Mouse (Mus musculus) ovary, postnatal 14 days (tissue): ENCODE measurements at regions not wholly inside any gene's neighbourhood (a gene's known extent, or its start where the extent isn't known, plus 50 kb on each side); places are given as distances from the start of the nearest gene placed in this dataset.

Source experiments
- DNase-seq: peaks from one replicate; pipeline ENCODE4 v3.0.0; 2022; ENCODE audit warnings: low spot score

DNA sequence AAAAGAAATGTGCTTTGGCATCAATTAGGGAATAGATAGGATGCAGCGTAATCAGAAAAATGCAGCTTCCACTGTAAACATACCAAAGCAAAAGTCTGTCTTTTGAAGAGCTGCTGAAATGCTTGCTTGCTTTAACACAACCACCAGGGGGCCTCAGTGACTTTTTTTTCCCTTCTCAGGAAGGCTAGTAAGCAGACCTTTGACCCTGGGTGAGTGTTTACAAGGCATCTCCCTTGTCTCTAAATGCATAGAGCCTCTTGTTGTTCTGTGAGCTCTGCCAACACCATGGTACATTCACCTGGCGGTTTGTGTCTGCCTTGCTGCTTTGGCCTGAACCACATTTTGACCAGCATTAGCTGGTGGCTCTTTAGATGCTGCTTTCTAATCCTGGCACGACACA, 191.9 kb upstream of the C9orf72 start:
- DNase-seq, result peak; percentile 14

DNA sequence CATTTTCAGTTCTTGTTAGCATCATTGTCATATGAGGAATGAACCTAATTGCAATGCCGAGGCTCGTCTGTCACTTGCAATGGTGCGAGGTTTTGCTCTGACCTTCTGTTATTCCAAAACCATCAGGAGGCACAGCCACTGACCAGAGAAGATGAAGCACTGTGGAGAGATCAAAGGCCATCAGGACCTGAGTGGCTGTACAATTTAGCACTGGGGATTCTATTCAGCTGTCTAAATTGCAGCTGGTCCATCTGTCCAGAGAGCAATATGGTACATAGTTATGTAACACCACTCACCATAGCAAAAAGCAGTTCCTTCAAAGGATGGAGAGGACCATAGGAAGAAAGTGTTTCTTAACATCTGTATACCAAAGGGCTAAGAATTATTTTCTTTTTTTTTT, 187.5 kb upstream of the C9orf72 start:
- DNase-seq, result no peak

DNA sequence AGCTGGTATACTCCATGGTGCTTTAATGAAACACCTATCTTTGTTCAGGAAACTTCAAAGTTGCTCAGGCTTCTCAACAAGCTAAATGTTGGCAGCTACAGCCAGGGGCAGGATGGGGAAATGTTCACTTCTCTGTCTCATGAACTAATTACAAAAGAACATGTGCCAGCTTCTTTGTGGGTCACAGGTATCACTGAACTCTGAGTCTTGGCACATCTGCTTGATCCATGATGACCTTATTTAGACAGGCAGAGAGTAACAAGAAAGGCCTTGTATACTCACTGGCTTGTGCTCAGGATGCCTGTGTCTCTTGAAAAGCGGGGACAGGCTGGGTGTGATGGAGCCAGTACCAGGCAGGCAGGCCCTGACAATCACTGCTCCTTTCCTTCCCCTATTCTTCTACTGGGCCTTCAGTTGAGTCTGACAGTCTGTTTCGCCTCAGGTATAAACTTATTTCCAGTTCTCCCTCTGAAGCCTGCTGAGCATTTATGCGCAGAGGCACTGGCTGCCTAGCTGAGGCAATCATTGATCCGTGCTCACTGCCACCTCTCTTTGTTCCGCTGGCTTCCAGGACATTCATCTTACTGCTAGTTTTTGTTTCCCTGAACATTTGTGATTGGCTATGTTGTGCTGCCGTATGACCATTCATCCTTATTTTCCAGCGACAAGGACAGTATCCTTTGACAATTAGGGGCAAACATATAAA, 179.5 kb upstream of the C9orf72 start:
- DNase-seq, result no peak

- DNase-seq, result no peak
Measured at GRCm38 (mm10) chr4:35404068-35404467, 178.1 kb upstream of the C9orf72 start.

- no peak for DNase-seq
Measured at GRCm38 (mm10) chr4:35403594-35403993, 177.6 kb upstream of the C9orf72 start.

GRCm38 (mm10) chr4:35402376-35403133, 176.6 kb upstream of the C9orf72 start:
- no peak for DNase-seq

DNA sequence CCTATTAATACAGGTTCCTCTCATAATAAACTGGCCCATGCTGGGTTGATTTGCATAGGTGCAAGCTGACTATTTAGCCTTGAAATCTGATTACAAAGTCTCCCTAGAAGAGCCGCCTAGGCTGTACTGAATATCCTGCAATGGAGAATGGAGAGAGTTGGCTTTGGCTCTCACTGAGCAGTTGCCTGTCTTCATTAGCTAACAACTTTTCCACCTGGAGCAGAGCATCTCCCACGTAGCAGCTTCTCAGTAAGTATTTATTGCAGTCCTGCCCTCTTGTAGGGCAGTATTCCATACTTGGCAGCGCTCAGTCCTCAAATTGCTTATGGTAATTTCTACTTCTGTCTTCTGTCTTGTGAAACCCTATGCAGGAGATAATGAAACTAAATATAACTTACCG, 175.8 kb upstream of the C9orf72 start:
- no peak for DNase-seq

DNA sequence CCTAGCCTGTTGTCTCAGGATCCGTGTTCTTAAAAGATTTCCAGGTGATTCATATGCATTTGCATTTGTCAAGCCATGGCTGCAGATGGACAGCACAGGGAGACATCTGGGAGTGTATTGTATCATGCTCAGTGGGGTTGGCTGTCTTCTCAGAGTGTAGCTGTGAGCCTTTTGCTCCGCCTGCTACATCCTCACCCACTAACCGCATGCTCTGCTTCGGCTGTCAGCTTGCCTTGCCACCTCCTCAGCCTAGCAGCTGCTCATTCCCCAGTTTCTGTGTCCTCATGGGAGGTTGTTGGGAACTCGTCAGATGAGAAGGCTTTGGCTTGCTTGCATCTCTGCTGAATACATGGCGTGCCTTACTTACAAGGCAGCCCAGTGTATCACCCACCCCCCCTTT, 174.5 kb upstream of the C9orf72 start:
- DNase-seq, result no peak

DNA sequence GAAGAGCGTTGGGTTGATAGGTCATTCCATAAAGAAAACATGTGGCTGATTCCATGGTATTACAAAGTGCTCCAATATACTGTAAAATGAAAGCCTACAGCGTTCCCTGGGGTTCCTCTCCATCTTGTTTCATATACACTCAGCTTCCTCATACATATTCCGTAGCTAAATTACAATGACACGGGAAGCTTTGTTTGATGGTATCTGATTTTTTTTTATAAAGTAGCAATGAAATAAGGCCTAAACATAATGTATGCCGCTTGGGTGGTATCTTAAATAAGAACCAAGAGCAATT, 169.6 kb upstream of the C9orf72 start:
- no peak for DNase-seq

DNA sequence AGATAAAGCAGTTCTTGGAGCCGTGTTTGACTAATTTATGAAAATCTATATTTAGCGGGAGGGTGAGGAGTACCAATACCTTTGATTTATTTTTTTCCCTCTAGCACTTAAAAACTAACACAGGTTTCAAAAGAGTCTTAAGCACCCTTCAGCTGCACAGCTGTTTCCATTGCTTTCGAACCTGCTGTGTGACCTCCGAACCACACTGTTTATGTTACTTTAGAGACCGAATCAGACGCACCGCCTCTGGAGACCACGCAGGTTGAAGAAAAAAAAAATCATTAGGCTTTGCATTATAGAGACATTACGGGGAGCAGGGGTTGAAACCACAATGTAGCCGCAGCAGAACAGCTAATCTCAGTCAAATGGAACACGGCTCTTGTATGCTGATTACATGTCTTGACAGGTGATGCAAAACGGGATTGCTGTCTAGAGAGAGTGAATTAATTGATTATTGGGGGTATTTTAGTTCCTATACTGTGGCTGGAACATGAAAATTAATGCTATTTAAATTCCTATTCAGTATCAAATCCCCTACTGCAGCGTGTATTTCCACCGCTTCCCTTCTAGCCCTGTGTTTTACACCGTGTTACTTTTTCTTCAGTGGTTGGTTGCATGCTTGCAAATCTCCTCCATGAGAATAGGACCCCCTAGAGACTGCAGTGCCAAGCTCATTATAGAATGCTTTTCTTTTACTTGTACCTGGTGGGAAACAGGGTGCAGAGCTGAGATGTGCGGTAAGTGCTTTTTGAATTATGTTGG, 169.0 kb upstream of the C9orf72 start:
- no peak for DNase-seq

- DNase-seq, result no peak
Measured at GRCm38 (mm10) chr4:35375791-35376190, 149.8 kb upstream of the C9orf72 start.

- no peak for DNase-seq
Measured at GRCm38 (mm10) chr4:35373213-35373860, 147.4 kb upstream of the C9orf72 start.

- DNase-seq, result peak; percentile 65
Measured at GRCm38 (mm10) chr4:35372528-35373212, 146.7 kb upstream of the C9orf72 start.

DNA sequence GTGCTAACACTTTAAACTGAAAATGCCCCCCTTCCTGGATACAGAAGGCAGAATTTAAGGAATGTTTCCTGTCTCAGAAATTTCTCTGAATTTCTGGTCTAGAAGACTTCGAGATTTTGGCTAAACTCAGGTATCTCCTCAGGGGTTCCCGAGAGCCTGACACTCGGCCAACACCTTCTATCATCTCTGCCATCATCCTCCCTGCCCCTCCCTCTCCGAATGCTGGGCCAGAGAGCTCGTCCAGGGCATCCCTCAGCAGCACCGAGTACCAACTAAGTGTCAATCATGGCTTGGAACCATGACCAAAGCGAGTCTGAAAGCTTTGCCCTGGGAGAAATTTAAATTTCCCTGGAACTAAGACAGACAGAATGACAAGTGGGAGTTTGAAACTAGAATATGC, 138.2 kb upstream of the C9orf72 start:
- no peak for DNase-seq

- no peak for DNase-seq
Measured at GRCm38 (mm10) chr4:35362176-35362575, 136.2 kb upstream of the C9orf72 start.

- DNase-seq, result no peak
Measured at GRCm38 (mm10) chr4:35359376-35359775, 133.4 kb upstream of the C9orf72 start.

GRCm38 (mm10) chr4:35356904-35357563, 131.1 kb upstream of the C9orf72 start:
- no peak for DNase-seq

GRCm38 (mm10) chr4:35356051-35356450, 130.1 kb upstream of the C9orf72 start:
- DNase-seq, result no peak

DNA sequence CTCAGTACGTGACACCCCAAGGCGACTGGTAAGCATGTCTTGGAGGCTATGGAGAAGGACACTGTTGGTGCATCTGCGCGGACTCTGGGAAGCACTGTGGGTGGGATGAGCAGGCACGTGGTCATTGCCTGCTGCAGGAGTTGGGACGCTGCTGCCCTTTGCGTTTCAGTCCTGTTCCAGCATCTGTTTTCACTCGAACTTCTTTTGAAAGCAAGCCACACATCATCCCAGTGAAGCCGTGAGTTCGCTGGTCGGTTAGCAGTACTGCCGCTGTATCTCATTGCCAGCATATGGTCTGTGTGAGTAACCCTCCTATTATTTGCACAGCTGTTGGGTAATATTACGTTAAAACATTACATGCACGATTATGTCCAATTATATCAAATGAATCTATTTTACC, 128.1 kb upstream of the C9orf72 start:
- DNase-seq, result no peak

- DNase-seq, result no peak
Measured at GRCm38 (mm10) chr4:35352606-35353005, 126.6 kb upstream of the C9orf72 start.

GRCm38 (mm10) chr4:35350465-35350864, 124.5 kb upstream of the C9orf72 start:
- no peak for DNase-seq

GRCm38 (mm10) chr4:35347609-35348008, 121.6 kb upstream of the C9orf72 start:
- no peak for DNase-seq
